11 mouse cellular contexts compared by ENCODE assay signal in the genomic region with DNA sequence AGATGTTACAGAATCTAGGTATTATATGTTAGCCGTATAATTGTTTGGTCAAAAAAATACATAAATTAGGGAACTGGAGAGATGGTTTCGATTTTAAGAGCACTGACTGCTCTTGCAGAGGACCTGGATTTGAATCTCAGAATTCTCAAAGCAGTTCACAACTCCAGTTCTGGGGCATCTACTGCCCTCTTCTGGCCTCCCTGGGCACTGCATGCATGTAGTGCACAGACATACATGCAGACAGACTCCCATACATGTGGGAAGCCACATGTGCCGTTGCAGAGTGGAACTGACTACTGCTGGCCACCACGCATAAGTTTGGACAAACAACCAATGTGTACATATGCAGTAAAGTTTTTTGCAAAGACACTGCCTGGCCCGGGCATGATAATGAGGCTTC.
DNase-seq lines count a peak whose midpoint lies in the region; ATAC-seq and TF ChIP-seq lines count a peak whose summit lies in the region.
"Had no signal": no experiment of that assay in that cellular context is flagged by ENCODE, and none has a peak within 500 bp of the region (broad histone marks: within the 10 kb centered on the region; RNA-seq: fewer than 3 reads in every experiment).

No protein-coding gene starts in this region.

- no peak for DNase-seq in forebrain, postnatal 0 days
- DNase-seq in forebrain, embryonic 10.5 days (ENCODE audit: extremely low spot score, low spot score): no peak
- no peak for DNase-seq in lung, embryonic 14.5 days
- DNase-seq in lung, postnatal 14 days: no peak
- peak; percentile 18 for DNase-seq in MEL (ENCODE audit: low read depth, low spot score)
- DNase-seq in splenic B cell, adult 2 months (ENCODE audit: low read depth, low spot score): peak; percentile 18
- no peak for DNase-seq in T-cell, adult 2 months (ENCODE audit: low spot score)
- no peak for DNase-seq in ovary, postnatal 36 days (ENCODE audit: low spot score)
- DNase-seq: kidney, postnatal 14 days had no signal

- no peaks in the 10 kb centered on the region for H3K4me1 ChIP-seq in forebrain, postnatal 0 days (ENCODE audit: insufficient read depth)
- no peaks in the 10 kb centered on the region for H3K4me1 ChIP-seq in forebrain, embryonic 10.5 days
- no peaks in the 10 kb centered on the region for H3K4me1 ChIP-seq in lung, embryonic 14.5 days (ENCODE audit: insufficient read depth)
- H3K4me1 ChIP-seq in MEL (ENCODE audit: control insufficient read depth in 1 of 2, insufficient read depth in 2 of 2, low read length in 2 of 2): no peaks in the 10 kb centered on the region

- no peaks in the 10 kb centered on the region for H3K79me2 ChIP-seq in MEL (ENCODE audit: control insufficient read depth, insufficient read depth, low read length, poor library complexity)

- no peak for ATAC-seq in forebrain, postnatal 0 days
- no peak for ATAC-seq in lung, embryonic 14.5 days (ENCODE audit: insufficient read depth)
- ATAC-seq: forebrain, embryonic 14.5 days had no signal

- TF ChIP-seq POLR2A in MEL (IDR thresholded peaks at IDR 0.05; ENCODE audit: control insufficient read depth in 1 of 2, insufficient read depth in 1 of 2, low read depth in 1 of 2, low read length in 2 of 2, poor library complexity in 1 of 2): no peak

- H3K27ac ChIP-seq in forebrain, postnatal 0 days (ENCODE audit: low read depth, low read length): no peak overlapping the region
- no peak overlapping the region for H3K27ac ChIP-seq in forebrain, embryonic 10.5 days
- no peak overlapping the region for H3K27ac ChIP-seq in lung, embryonic 14.5 days (ENCODE audit: low read depth)
- H3K27ac ChIP-seq in MEL (ENCODE audit: control insufficient read depth, low read depth, low read length): no peak overlapping the region

- peak; percentile 4; the same call in 1 of the 2 replicates for TF ChIP-seq RAD21 in MEL (IDR thresholded peaks at IDR 0.05; ENCODE audit: low read depth, low read length)

- no peaks in the 10 kb centered on the region for H3K36me3 ChIP-seq in forebrain, postnatal 0 days (ENCODE audit: insufficient read depth)
- no peaks in the 10 kb centered on the region for H3K36me3 ChIP-seq in forebrain, embryonic 10.5 days (replicated peaks)
- H3K36me3 ChIP-seq in lung, embryonic 14.5 days (ENCODE audit: insufficient read depth): no peaks in the 10 kb centered on the region
- no peaks in the 10 kb centered on the region for H3K36me3 ChIP-seq in MEL (ENCODE audit: control insufficient read depth in 1 of 2, insufficient read depth in 2 of 2, low read length in 2 of 2)
- H3K36me3 ChIP-seq in splenic B cell, adult 2 months (ENCODE audit: control insufficient read depth, insufficient read depth, low read length, poor library complexity, severe bottlenecking): no peaks in the 10 kb centered on the region

- H3K4me2 ChIP-seq in forebrain, postnatal 0 days (ENCODE audit: low read depth): no peak overlapping the region
- no peak overlapping the region for H3K4me2 ChIP-seq in lung, embryonic 14.5 days
- H3K4me2 ChIP-seq: midbrain, embryonic 11.5 days had no signal

- TF ChIP-seq EP300 in MEL (IDR thresholded peaks at IDR 0.05; ENCODE audit: low read depth in 1 of 2, low read length in 2 of 2): no peak

- TF ChIP-seq CTCF in forebrain, postnatal 0 days (IDR thresholded peaks at IDR 0.05; ENCODE audit: low read depth): peak; percentile 38
- TF ChIP-seq CTCF in lung, embryonic 14.5 days (IDR thresholded peaks at IDR 0.05; ENCODE audit: low read depth): peak; percentile 40
- TF ChIP-seq CTCF in MEL (IDR thresholded peaks at IDR 0.05 in 2 of 3, conservative IDR thresholded peaks at IDR 0.05 in 1 of 3; ENCODE audit: control insufficient read depth in 1 of 3, insufficient read depth in 1 of 3, low read depth in 2 of 3, low read length in 3 of 3, poor library complexity in 1 of 3, severe bottlenecking in 1 of 3): peak; percentile 30 to 46 (median 38); a peak in 5 of 6 replicates

- no peaks in the 10 kb centered on the region for H3K27me3 ChIP-seq in forebrain, postnatal 0 days (ENCODE audit: insufficient read depth, low read length)
- H3K27me3 ChIP-seq in forebrain, embryonic 10.5 days (ENCODE audit: poor library complexity, severe bottlenecking): no peaks in the 10 kb centered on the region
- H3K27me3 ChIP-seq in lung, embryonic 14.5 days (ENCODE audit: insufficient read depth, low read length): no peaks in the 10 kb centered on the region
- no peaks in the 10 kb centered on the region for H3K27me3 ChIP-seq in MEL (ENCODE audit: control insufficient read depth in 1 of 2, insufficient read depth in 2 of 2, low read length in 2 of 2)
- H3K27me3 ChIP-seq in splenic B cell, adult 2 months (ENCODE audit: control insufficient read depth, insufficient read depth, low read length, poor library complexity, severe bottlenecking): no peaks in the 10 kb centered on the region

- H3K9me3 ChIP-seq in forebrain, postnatal 0 days (ENCODE audit: low read length): no peaks in the 10 kb centered on the region; the same call in 1 of the 2 replicates
- peaks cover 5% of the 10 kb centered on the region; the same call in 1 of the 2 replicates for H3K9me3 ChIP-seq in forebrain, embryonic 10.5 days
- H3K9me3 ChIP-seq in lung, embryonic 14.5 days (ENCODE audit: low read depth, low read length): no peaks in the 10 kb centered on the region
- H3K9me3 ChIP-seq in MEL (replicated peaks; ENCODE audit: insufficient read depth, low read length): no peaks in the 10 kb centered on the region

- 79% methylated on average over 5 of the region's 5 CpGs for WGBS in forebrain, postnatal 0 days
- WGBS in forebrain, embryonic 10.5 days: 95% methylated on average over 5 of the region's 5 CpGs
- WGBS in lung, embryonic 14.5 days: 81% methylated on average over 5 of the region's 5 CpGs

- no peak overlapping the region for H3K4me3 ChIP-seq in forebrain, postnatal 0 days (ENCODE audit: low read depth, low read length)
- no peak overlapping the region for H3K4me3 ChIP-seq in forebrain, embryonic 10.5 days
- no peak overlapping the region for H3K4me3 ChIP-seq in lung, embryonic 14.5 days (ENCODE audit: low read depth, low read length)
- no peak overlapping the region for H3K4me3 ChIP-seq in MEL (ENCODE audit: control insufficient read depth in 1 of 2, insufficient read depth in 1 of 2, low read depth in 2 of 2, low read length in 2 of 2)

- H3K9ac ChIP-seq in forebrain, postnatal 0 days: no peak overlapping the region
- H3K9ac ChIP-seq in lung, embryonic 14.5 days: no peak overlapping the region
- H3K9ac ChIP-seq in MEL (ENCODE audit: control insufficient read depth, low read depth, low read length, poor library complexity, severe bottlenecking): no peak overlapping the region

TF ChIP-seq in MEL, 35 proteins besides CTCF, POLR2A, EP300 and RAD21:
- TF ChIP-seq RCOR1 (IDR thresholded peaks at IDR 0.05; ENCODE audit: low read depth, low read length) (no peak), KAT2A (conservative IDR thresholded peaks at IDR 0.05; ENCODE audit: low read depth, low read length) (no peak), USF1 (IDR thresholded peaks at IDR 0.05; ENCODE audit: low read depth, low read length) (no peak), MAFK (IDR thresholded peaks at IDR 0.05; ENCODE audit: borderline replicate concordance, low read depth, low read length) (no peak), GABPA (IDR thresholded peaks at IDR 0.05; ENCODE audit: low read depth, low read length) (no peak), ELF1 (IDR thresholded peaks at IDR 0.05; ENCODE audit: low read depth, low read length) (no peak), UBTF (IDR thresholded peaks at IDR 0.05; ENCODE audit: borderline replicate concordance, insufficient read depth, low read depth, low read length) (no peak), NELFE (IDR thresholded peaks at IDR 0.05; ENCODE audit: low read depth, low read length) (no peak), SMC3 (IDR thresholded peaks at IDR 0.05; ENCODE audit: low read depth, low read length) (no peak), HCFC1 (IDR thresholded peaks at IDR 0.05; ENCODE audit: low read depth, low read length) (no peak), CHD1 (IDR thresholded peaks at IDR 0.05; ENCODE audit: low read depth, low read length) (no peak)
TF ChIP-seq in MEL: peak in this region for 0.

Comparison
In these comparisons a context has a peak if more than half of its experiments do, and no peak if none do; other contexts are left out.
1. DNase-seq: peak in MEL (single experiment) and splenic B cell, adult 2 months (single experiment); none in forebrain, postnatal 0 days (single experiment), forebrain, embryonic 10.5 days (single experiment), lung, embryonic 14.5 days (single experiment), lung, postnatal 14 days (single experiment), T-cell, adult 2 months (single experiment) and ovary, postnatal 36 days (single experiment).
2. Peak in every context shown above with its lines, with median percentiles within 50 percentile points of each other: CTCF ChIP-seq.